Comparison of ENCODE assay signal across 17 mouse cellular contexts in the genomic region with DNA sequence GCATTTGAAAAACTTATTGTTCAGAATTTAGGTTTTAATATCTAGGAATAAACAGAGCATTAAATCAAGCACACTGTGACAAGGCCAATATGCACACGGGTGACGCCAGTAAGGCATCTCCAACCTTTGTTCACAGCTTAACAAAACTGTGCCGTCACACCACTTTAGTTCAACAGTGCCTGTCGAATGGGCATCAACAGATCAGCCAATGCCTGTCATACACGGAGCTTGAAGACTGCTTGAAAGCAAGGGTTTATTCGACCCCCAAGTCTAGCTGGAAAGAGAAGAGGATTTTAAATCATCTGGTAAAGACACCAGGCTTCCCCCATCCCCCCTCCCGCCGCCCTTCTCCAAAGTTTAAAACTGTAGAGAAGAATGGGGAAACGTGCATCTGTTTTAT. TPM values are rescaled to one million over a fixed set of nuclear protein-coding genes. Genes with fewer than 3 reads are reported as not detected.
A peak's percentile ranks its signal among the peaks of the same experiment; 100 is the strongest.
DNase-seq lines count a peak whose midpoint lies in the region; ATAC-seq and TF ChIP-seq lines count a peak whose summit lies in the region.
"Had no signal": no experiment of that assay in that cellular context is flagged by ENCODE, and none has a peak within 500 bp of the region (broad histone marks: within the 10 kb centered on the region; RNA-seq: fewer than 3 reads in every experiment).

No protein-coding gene starts in this region.

- no peak for TF ChIP-seq CTCF in heart, adult 2 months (IDR thresholded peaks at IDR 0.05)
- no peak for TF ChIP-seq CTCF in midbrain, postnatal 0 days (IDR thresholded peaks at IDR 0.05)

- H3K79me2 ChIP-seq in heart, adult 2 months (replicated peaks; ENCODE audit: control insufficient read depth, insufficient read depth, low read length) = no peaks in the 10 kb centered on the region

- H3K9me3 ChIP-seq in midbrain, embryonic 10.5 days (replicated peaks) = no peaks in the 10 kb centered on the region
- H3K9me3 ChIP-seq in midbrain, postnatal 0 days (ENCODE audit: low read length) = no peaks in the 10 kb centered on the region
- no peaks in the 10 kb centered on the region for H3K9me3 ChIP-seq in hindbrain, embryonic 14.5 days (ENCODE audit: control insufficient read depth, low read length)
- no peaks in the 10 kb centered on the region for H3K9me3 ChIP-seq in neural tube, embryonic 12.5 days
- H3K9me3 ChIP-seq: embryonic facial prominence, embryonic 12.5 days; neural tube, embryonic 13.5 days; stomach, embryonic 15.5 days had no signal

- no peak for TF ChIP-seq POLR2A in heart, adult 2 months (IDR thresholded peaks at IDR 0.05; ENCODE audit: insufficient read depth, low read depth, low read length)

- H3K27ac ChIP-seq in heart, adult 2 months = no peak overlapping the region
- peak overlapping the region; percentile 85 for H3K27ac ChIP-seq in midbrain, embryonic 10.5 days (replicated peaks)
- no peak overlapping the region for H3K27ac ChIP-seq in midbrain, postnatal 0 days (ENCODE audit: low read depth, low read length)
- no peak overlapping the region for H3K27ac ChIP-seq in hindbrain, embryonic 14.5 days
- no peak overlapping the region for H3K27ac ChIP-seq in neural tube, embryonic 12.5 days
- H3K27ac ChIP-seq: embryonic facial prominence, embryonic 12.5 days had no signal

- no peak overlapping the region for H3K4me3 ChIP-seq in heart, adult 2 months
- H3K4me3 ChIP-seq in midbrain, embryonic 10.5 days = peak overlapping the region; percentile 37; the same call in 1 of the 2 replicates
- no peak overlapping the region for H3K4me3 ChIP-seq in midbrain, postnatal 0 days (ENCODE audit: low read depth, low read length)
- H3K4me3 ChIP-seq in hindbrain, embryonic 14.5 days (replicated peaks; ENCODE audit: low read length) = no peak overlapping the region
- H3K4me3 ChIP-seq in neural tube, embryonic 12.5 days = no peak overlapping the region
- H3K4me3 ChIP-seq: embryonic facial prominence, embryonic 12.5 days; neural tube, embryonic 13.5 days; stomach, embryonic 15.5 days had no signal

- ATAC-seq in midbrain, postnatal 0 days (ENCODE audit: low FRiP score) = no peak
- ATAC-seq in hindbrain, embryonic 14.5 days (ENCODE audit: low FRiP score) = peak; percentile 42
- ATAC-seq in neural tube, embryonic 12.5 days (ENCODE audit: low FRiP score, low read depth) = peak; percentile 69

- H3K9ac ChIP-seq in heart, adult 2 months (ENCODE audit: low read depth, low read length) = no peak overlapping the region
- no peak overlapping the region for H3K9ac ChIP-seq in midbrain, postnatal 0 days (replicated peaks; ENCODE audit: low read length, poor library complexity, severe bottlenecking)
- H3K9ac ChIP-seq in hindbrain, embryonic 14.5 days = no peak overlapping the region
- H3K9ac ChIP-seq in neural tube, embryonic 12.5 days = no peak overlapping the region
- H3K9ac ChIP-seq: embryonic facial prominence, embryonic 12.5 days; stomach, embryonic 15.5 days had no signal

- WGBS in heart, adult 2 months = 74% methylated on average over 9 of the region's 9 CpGs
- WGBS in midbrain, embryonic 10.5 days = 11% methylated on average over 9 of the region's 9 CpGs
- WGBS in midbrain, postnatal 0 days = 31% methylated on average over 9 of the region's 9 CpGs
- 21% methylated on average over 9 of the region's 9 CpGs for WGBS in hindbrain, embryonic 14.5 days
- 18% methylated on average over 9 of the region's 9 CpGs for WGBS in neural tube, embryonic 12.5 days

- intact Hi-C loops in heart, adult 2 months (cut with DNase I) = no loop called here

- H3K4me2 ChIP-seq in midbrain, postnatal 0 days (ENCODE audit: low read depth, low read length, poor library complexity, severe bottlenecking) = no peak overlapping the region
- no peak overlapping the region for H3K4me2 ChIP-seq in hindbrain, embryonic 14.5 days (replicated peaks)
- H3K4me2 ChIP-seq in neural tube, embryonic 12.5 days (replicated peaks) = no peak overlapping the region
- H3K4me2 ChIP-seq: embryonic facial prominence, embryonic 12.5 days; liver, embryonic 11.5 days had no signal

- peaks cover 27% of the 10 kb centered on the region for H3K36me3 ChIP-seq in heart, adult 2 months (ENCODE audit: control insufficient read depth, insufficient read depth, low read length)
- peaks cover 54% of the 10 kb centered on the region for H3K36me3 ChIP-seq in midbrain, embryonic 10.5 days
- H3K36me3 ChIP-seq in midbrain, postnatal 0 days (ENCODE audit: insufficient read depth, low read length) = no peaks in the 10 kb centered on the region
- H3K36me3 ChIP-seq in hindbrain, embryonic 14.5 days (replicated peaks; ENCODE audit: control insufficient read depth, insufficient read depth) = no peaks in the 10 kb centered on the region
- H3K36me3 ChIP-seq in neural tube, embryonic 12.5 days = peaks cover 3% of the 10 kb centered on the region; the same call in 1 of the 2 replicates
- H3K36me3 ChIP-seq: embryonic facial prominence, embryonic 12.5 days; stomach, embryonic 15.5 days had no signal

- H3K27me3 ChIP-seq in heart, adult 2 months (ENCODE audit: control insufficient read depth, insufficient read depth, low read length) = no peaks in the 10 kb centered on the region
- H3K27me3 ChIP-seq in midbrain, embryonic 10.5 days (ENCODE audit: low read depth, poor library complexity, severe bottlenecking) = no peaks in the 10 kb centered on the region
- H3K27me3 ChIP-seq in midbrain, postnatal 0 days (ENCODE audit: insufficient read depth, low read length) = no peaks in the 10 kb centered on the region
- H3K27me3 ChIP-seq in hindbrain, embryonic 14.5 days (ENCODE audit: control insufficient read depth, insufficient read depth, low read length) = no peaks in the 10 kb centered on the region
- H3K27me3 ChIP-seq in neural tube, embryonic 12.5 days (replicated peaks) = no peaks in the 10 kb centered on the region
- H3K27me3 ChIP-seq: embryonic facial prominence, embryonic 12.5 days; neural tube, embryonic 13.5 days; stomach, embryonic 15.5 days had no signal

- peaks cover 16% of the 10 kb centered on the region for H3K4me1 ChIP-seq in heart, adult 2 months (ENCODE audit: control insufficient read depth, insufficient read depth, low read length)
- H3K4me1 ChIP-seq in midbrain, embryonic 10.5 days = peaks cover 96% of the 10 kb centered on the region
- H3K4me1 ChIP-seq in midbrain, postnatal 0 days (ENCODE audit: insufficient read depth, low read length) = 0 out of 2 replicates have a peak, but pooled peaks cover 4% of the 10 kb centered on the region
- H3K4me1 ChIP-seq in hindbrain, embryonic 14.5 days (replicated peaks; ENCODE audit: control insufficient read depth, insufficient read depth, low read length) = peaks cover 41% of the 10 kb centered on the region
- H3K4me1 ChIP-seq in neural tube, embryonic 12.5 days = peaks cover 53% of the 10 kb centered on the region

- DNase-seq in heart, adult 11 months = peak; percentile 84
- no peak for DNase-seq in heart, adult 2 months
- DNase-seq in midbrain, embryonic 10.5 days (ENCODE audit: low spot score) = peak; percentile 66
- no peak for DNase-seq in midbrain, postnatal 0 days (ENCODE audit: low spot score)
- DNase-seq in hindbrain, embryonic 14.5 days (ENCODE audit: low spot score) = no peak
- no peak for DNase-seq in cerebellum, adult 8-10 months
- DNase-seq: cerebellum, adult 2 months; heart, postnatal 36 days; kidney, adult 8-10 months; lung, postnatal 14 days; right cerebral cortex, postnatal 14 days; thymus, postnatal 36 days had no signal

- TF ChIP-seq EP300 in heart, adult 2 months (IDR thresholded peaks at IDR 0.05; ENCODE audit: insufficient read depth, low read depth, low read length) = no peak

RNA-seq across cellular contexts. Expression of gene Zeb2, which starts 21.4 kb away (rescaled TPM):
- total RNA-seq in heart, adult 2 months (2021) = 10 to 100 TPM; 46.7 to 50.0 TPM
- polyA plus RNA-seq in heart, adult 2 months (2012; rRNA removed) = 16.5 and 34.3 TPM in 2 replicates
- polyA plus RNA-seq in midbrain, embryonic 10.5 days (2016; fragmentation: Nextera tagmentation; extraction: Ambion mirVana) = 48.7 and 60.6 TPM in 2 replicates
- 39.6 and 48.1 TPM in 2 replicates for total RNA-seq in midbrain, postnatal 0 days (2014; rRNA removed)
- 13.4 and 15.3 TPM in 2 replicates for polyA plus RNA-seq in midbrain, postnatal 0 days (2015; fragmentation: Nextera tagmentation; extraction: Ambion mirVana)
- polyA plus RNA-seq in hindbrain, embryonic 14.5 days (2014; fragmentation: Nextera tagmentation; extraction: Ambion mirVana) = 38.8 and 41.9 TPM in 2 replicates
- polyA plus RNA-seq in neural tube, embryonic 12.5 days (2016; fragmentation: Nextera tagmentation; extraction: Ambion mirVana) = 55.6 and 58.7 TPM in 2 replicates

Comparison
In these comparisons a context has a peak if more than half of its experiments do, and no peak if none do; other contexts are left out.
1. DNase-seq: peak in heart, adult 11 months (single experiment) and midbrain, embryonic 10.5 days (single experiment); none in heart, adult 2 months (0 of 2), midbrain, postnatal 0 days (single experiment), hindbrain, embryonic 14.5 days (single experiment) and cerebellum, adult 8-10 months (single experiment).